Mouse (Mus musculus) liver, embryonic 16.5 days (tissue): Measurements from ENCODE around the gene Ddx21. TPM values are rescaled to one million over a fixed set of nuclear protein-coding genes. Genes with fewer than 3 reads are reported as not detected.

Experiments used
- ATAC-seq: fragments of 200-750 bp; cut with Nextera tagmentation; 2 replicates; pipeline ENCODE4 v1.8.0; 2017; ENCODE audit warnings: low read depth, mild to moderate bottlenecking, moderate number of reproducible peaks, moderate library complexity
- H3K27ac ChIP-seq: fragments of 300-500 bp; sonication (generic); 2 replicates; pipeline ENCODE4 v1.5.1; 2014; ENCODE audit warnings: mild to moderate bottlenecking, low read length
- H3K27me3 ChIP-seq: fragments of 300-500 bp; sonication (generic); 2 replicates; pipeline ENCODE4 v1.6.1; 2014; ENCODE audit warnings: low read depth, low read length, mixed read lengths; ENCODE audit not compliant: control insufficient read depth, insufficient read depth
- H3K36me3 ChIP-seq: fragments of 300-500 bp; sonication (generic); 2 replicates; pipeline ENCODE4 v1.6.1; 2014; ENCODE audit warnings: mild to moderate bottlenecking; ENCODE audit not compliant: control insufficient read depth, insufficient read depth
- H3K4me1 ChIP-seq: fragments of 300-500 bp; sonication (generic); 2 replicates; pipeline ENCODE4 v1.6.1; 2014; ENCODE audit warnings: low read depth, low read length, mixed read lengths; ENCODE audit not compliant: control insufficient read depth
- H3K4me2 ChIP-seq: fragments of 300-500 bp; sonication (generic); 2 replicates; pipeline ENCODE4 v1.6.1; 2014; ENCODE audit warnings: low read depth, low read length, mixed read lengths
- H3K4me3 ChIP-seq: fragments of 300-500 bp; sonication (generic); 2 replicates; pipeline ENCODE4 v1.5.1; 2014; ENCODE audit warnings: low read depth, mild to moderate bottlenecking, low read length
- H3K9ac ChIP-seq: fragments of 300-500 bp; sonication (generic); 2 replicates; pipeline ENCODE4 v1.6.1; 2014; ENCODE audit warnings: low read depth, low read length
- H3K9me3 ChIP-seq: fragments of 300-500 bp; sonication (generic); replicated peaks from 2 replicates; pipeline ENCODE4 v1.6.1; 2016; ENCODE audit warnings: low read length; ENCODE audit not compliant: control insufficient read depth
- WGBS: fragments of 180-500 bp; shearing (Covaris S2); extraction: QIAGEN DNeasy Blood & Tissue Kit; methylation state at CpG from one replicate; pipeline ENCODE4 v1.1.7; 2014; ENCODE audit not compliant: insufficient replicate concordance; 5-methylcytosine and 5-hydroxymethylcytosine counted together
- polyA plus RNA-seq: library from polyadenylated mRNA; unstranded; fragments of >200 nt; fragmentation: Nextera tagmentation; extraction: Ambion mirVana; gene quantifications from 2 replicates; pipeline ENCODE4 v1.2.1, GENCODE M21; 2015

The Ddx21 gene
- polyA plus RNA-seq: 9.6 and 10.3 TPM in 2 replicates

- H3K9ac ChIP-seq: peak within 1 kb of the TSS; percentile 54
- peaks cover 7% of the 10 kb centered on the region for H3K36me3 ChIP-seq
- H3K27ac ChIP-seq: peak within 1 kb of the TSS; percentile 35; the same call in 1 of the 2 replicates
- peak within 1 kb of the TSS; percentile 99 for H3K4me2 ChIP-seq
- peaks cover 22% of the 10 kb centered on the region for H3K4me1 ChIP-seq
- 1% methylated on average over 53 of the region's 53 CpGs for WGBS
- ATAC-seq: peak; percentile 95
- H3K9me3 ChIP-seq: no peaks in the 10 kb centered on the region
- H3K4me3 ChIP-seq: peak within 1 kb of the TSS; percentile 71
- H3K27me3 ChIP-seq: no peaks in the 10 kb centered on the region
Observed at GRCm38 (mm10) chr10:62602177-62603040, at the start of gene Ddx21. Gene Ddx21 (minus strand): TSS chr10:62602281.

GRCm38 (mm10) chr10:62650881-62651810, 49.1 kb upstream of the Ddx21 start, which contains the start of gene Ddx50:
Gene Ddx50 (minus strand): TSS chr10:62651218.
- WGBS: under 1% methylated on average over 89 of the region's 89 CpGs
- H3K4me2 ChIP-seq: peak within 1 kb of the TSS; percentile 85
- no peaks in the 10 kb centered on the region for H3K9me3 ChIP-seq
- H3K9ac ChIP-seq: peak within 1 kb of the TSS; percentile 89
- peak; percentile 95 for ATAC-seq
- H3K36me3 ChIP-seq: peaks cover 5% of the 10 kb centered on the region
- peak within 1 kb of the TSS; percentile 99 for H3K4me3 ChIP-seq
- H3K27ac ChIP-seq: peak within 1 kb of the TSS; percentile 91
- H3K27me3 ChIP-seq: no peaks in the 10 kb centered on the region
- peaks cover 12% of the 10 kb centered on the region for H3K4me1 ChIP-seq

GRCm38 (mm10) chr10:62650358-62650782, 48.3 kb upstream of the Ddx21 start:
- no peak for ATAC-seq
- H3K36me3 ChIP-seq: peaks cover 5% of the 10 kb centered on the region
- peaks cover 12% of the 10 kb centered on the region for H3K4me1 ChIP-seq
- WGBS: under 1% methylated on average over 17 of the region's 17 CpGs
- no peaks in the 10 kb centered on the region for H3K9me3 ChIP-seq
- H3K27ac ChIP-seq: peak overlapping the region; percentile 91
- H3K27me3 ChIP-seq: no peaks in the 10 kb centered on the region
- peak overlapping the region; percentile 89 for H3K9ac ChIP-seq
- H3K4me3 ChIP-seq: peak overlapping the region; percentile 99
- peak overlapping the region; percentile 85 for H3K4me2 ChIP-seq

GRCm38 (mm10) chr10:62604161-62604560, 2.1 kb upstream of the Ddx21 start:
- Histone ChIP-seq H3K36me3 (no peaks in the 10 kb centered on the region), H3K4me2 (no peak overlapping the region), H3K9me3 (no peaks in the 10 kb centered on the region), H3K27me3 (no peaks in the 10 kb centered on the region), H3K4me1 (peaks cover 22% of the 10 kb centered on the region), H3K27ac (no peak overlapping the region), H3K4me3 (no peak overlapping the region), H3K9ac (no peak overlapping the region)
- ATAC-seq: no peak
- 77% methylated on average over 3 of the region's 3 CpGs for WGBS

GRCm38 (mm10) chr10:62603233-62604030, 1.4 kb upstream of the Ddx21 start:
- H3K9me3 ChIP-seq: no peaks in the 10 kb centered on the region
- H3K4me1 ChIP-seq: peaks cover 22% of the 10 kb centered on the region
- no peak overlapping the region for H3K27ac ChIP-seq
- H3K4me3 ChIP-seq: no peak overlapping the region; the same call in 1 of the 2 replicates
- no peaks in the 10 kb centered on the region for H3K27me3 ChIP-seq
- 70% methylated on average over 12 of the region's 12 CpGs for whole genome bisulfite sequencing
- ATAC-seq: no peak
- H3K4me2 ChIP-seq: peak overlapping the region; percentile 99
- no peak overlapping the region for H3K9ac ChIP-seq
- no peaks in the 10 kb centered on the region for H3K36me3 ChIP-seq

- Histone ChIP-seq H3K4me3 (peak overlapping the region; percentile 71), H3K9ac (peak overlapping the region; percentile 54), H3K27ac (peak overlapping the region; percentile 5; the same call in 1 of the 2 replicates), H3K9me3 (no peaks in the 10 kb centered on the region), H3K4me2 (peak overlapping the region; percentile 99), H3K4me1 (peaks cover 22% of the 10 kb centered on the region), H3K36me3 (peaks cover 10% of the 10 kb centered on the region), H3K27me3 (no peaks in the 10 kb centered on the region)
- under 1% methylated on average over 23 of the region's 23 CpGs for WGBS
- peak; percentile 57 for ATAC-seq
Observed at GRCm38 (mm10) chr10:62601833-62602176, 276 bp downstream of the Ddx21 start.

- Histone ChIP-seq H3K9ac (peak overlapping the region; percentile 54), H3K4me3 (peak overlapping the region; percentile 71), H3K4me2 (peak overlapping the region; percentile 99), H3K27me3 (no peaks in the 10 kb centered on the region), H3K27ac (no peak overlapping the region), H3K36me3 (peaks cover 10% of the 10 kb centered on the region), H3K4me1 (peaks cover 22% of the 10 kb centered on the region), H3K9me3 (no peaks in the 10 kb centered on the region)
- no peak for ATAC-seq
- 5% methylated on average over 20 of the region's 20 CpGs for WGBS
Observed at GRCm38 (mm10) chr10:62601053-62601791, 859 bp downstream of the Ddx21 start.

GRCm38 (mm10) chr10:62600056-62600455, 2.0 kb downstream of the Ddx21 start:
- no peak for ATAC-seq
- H3K27me3 ChIP-seq: no peaks in the 10 kb centered on the region
- no peak overlapping the region for H3K4me3 ChIP-seq
- H3K9ac ChIP-seq: no peak overlapping the region
- peaks cover 22% of the 10 kb centered on the region for H3K4me1 ChIP-seq
- H3K9me3 ChIP-seq: no peaks in the 10 kb centered on the region
- 64% methylated on average over 6 of the region's 6 CpGs for WGBS
- no peak overlapping the region for H3K27ac ChIP-seq
- H3K36me3 ChIP-seq: peaks cover 10% of the 10 kb centered on the region
- no peak overlapping the region for H3K4me2 ChIP-seq
